Mouse (Mus musculus): ENCODE measurements around the gene Frs2. TPM values are rescaled to one million over a fixed set of nuclear protein-coding genes. Genes with fewer than 3 reads are reported as not detected.

Frs2 gene
- polyA plus RNA-seq, 1 experiment from 2014 or later = 16.8 TPM

- Histone ChIP-seq H3K4me2 (replicated peaks) (peak overlapping the region; percentile 54), H3K9ac (0 out of 2 replicates have a peak overlapping the region, but pooled peaks have one; percentile 20), H3K9me3 (no peaks in the 10 kb centered on the region), H3K27ac (no peak overlapping the region), H3K4me3 (replicated peaks) (peak overlapping the region; percentile 13), H3K27me3 (replicated peaks) (0 out of 2 replicates have a peak, but pooled peaks cover 3% of the 10 kb centered on the region), H3K36me3 (no peaks in the 10 kb centered on the region), H3K4me1 (replicated peaks) (0 out of 2 replicates have a peak, but pooled peaks cover 5% of the 10 kb centered on the region)
- ATAC-seq = peak; percentile 43
- WGBS = 29% methylated on average over 16 of the region's 16 CpGs
Measured at GRCm38 (mm10) chr10:117023693-117024092, 124.6 kb downstream of the Frs2 start.

- 0 out of 2 replicates have a peak, but pooled peaks cover 3% of the 10 kb centered on the region for H3K27me3 ChIP-seq (replicated peaks)
- no peak overlapping the region for H3K4me2 ChIP-seq (replicated peaks)
- no peak overlapping the region for H3K4me3 ChIP-seq (replicated peaks)
- H3K27ac ChIP-seq = no peak overlapping the region
- no peaks in the 10 kb centered on the region for H3K9me3 ChIP-seq
- ATAC-seq = no peak
- H3K36me3 ChIP-seq = no peaks in the 10 kb centered on the region
- no peak overlapping the region for H3K9ac ChIP-seq
- WGBS = 31% methylated on average over 21 of the region's 21 CpGs
- 0 out of 2 replicates have a peak, but pooled peaks cover 5% of the 10 kb centered on the region for H3K4me1 ChIP-seq (replicated peaks)
Measured at GRCm38 (mm10) chr10:117021020-117021754, 127.1 kb downstream of the Frs2 start.

Other genes starting within 250 kb of the Frs2 start
- 33.1 and 34.3 TPM in 2 replicates for gene Rab3ip, start 197.8 kb downstream of the Frs2 start, polyA plus RNA-seq (2015; fragmentation: Nextera tagmentation; extraction: Ambion mirVana)
- gene Gm10271, start 175.9 kb downstream of the Frs2 start, polyA plus RNA-seq (2015; fragmentation: Nextera tagmentation; extraction: Ambion mirVana) = not detected in 2 replicates
- gene Best3, start 162.2 kb downstream of the Frs2 start, polyA plus RNA-seq (2015; fragmentation: Nextera tagmentation; extraction: Ambion mirVana) = not detected in 2 replicates
- not detected in 2 replicates for gene Lrrc10, start 103.2 kb downstream of the Frs2 start, polyA plus RNA-seq (2015; fragmentation: Nextera tagmentation; extraction: Ambion mirVana)
- 238 and 258 TPM in 2 replicates for gene Cct2, start 84.7 kb downstream of the Frs2 start, polyA plus RNA-seq (2015; fragmentation: Nextera tagmentation; extraction: Ambion mirVana)
- gene Yeats4, start 76.0 kb upstream of the Frs2 start, polyA plus RNA-seq (2015; fragmentation: Nextera tagmentation; extraction: Ambion mirVana) = 62.5 and 64.9 TPM in 2 replicates
- not detected in 2 replicates for gene 9530003J23Rik, start 90.2 kb upstream of the Frs2 start, polyA plus RNA-seq (2015; fragmentation: Nextera tagmentation; extraction: Ambion mirVana)
- 97.1 and 105 TPM in 2 replicates for gene Lyz2, start 133.8 kb upstream of the Frs2 start, polyA plus RNA-seq (2015; fragmentation: Nextera tagmentation; extraction: Ambion mirVana)
- gene Lyz1, start 144.3 kb upstream of the Frs2 start, polyA plus RNA-seq (2015; fragmentation: Nextera tagmentation; extraction: Ambion mirVana) = 12.9 and 15.4 TPM in 2 replicates
- gene Cpsf6, start 231.5 kb upstream of the Frs2 start, polyA plus RNA-seq (2015; fragmentation: Nextera tagmentation; extraction: Ambion mirVana) = 112 and 129 TPM in 2 replicates